Mouse (Mus musculus): ENCODE results near the gene Slc35a3. TPM values are rescaled to one million over a fixed set of nuclear protein-coding genes. Genes with fewer than 3 reads are reported as not detected.

The Slc35a3 gene
- polyA plus RNA-seq, 1 experiment from 2014 or later: 4.6 TPM

GRCm38 (mm10) chr3:116729483-116730174 lies 17.0 kb upstream of the Slc35a3 start:
- H3K27me3 ChIP-seq (replicated peaks; ENCODE audit: control insufficient read depth, insufficient read depth, low read length): no peaks in the 10 kb centered on the region
- WGBS: 53% methylated on average over 2 of the region's 2 CpGs
- H3K4me3 ChIP-seq (ENCODE audit: low read depth, low read length): no peak overlapping the region
- DNase-seq (ENCODE audit: low spot score): peak; percentile 36
- no peaks in the 10 kb centered on the region; the same call in 1 of the 2 replicates for H3K4me1 ChIP-seq (ENCODE audit: control insufficient read depth, insufficient read depth, low read length)
- H3K36me3 ChIP-seq (ENCODE audit: control insufficient read depth, insufficient read depth, low read length): no peaks in the 10 kb centered on the region
- ATAC-seq: peak; percentile 46; the same call in 1 of the 2 replicates
- H3K4me2 ChIP-seq (ENCODE audit: low read length): no peak overlapping the region
- no peak overlapping the region for H3K27ac ChIP-seq (ENCODE audit: low read depth, low read length)
- H3K9ac ChIP-seq (ENCODE audit: low read length): no peak overlapping the region
- H3K9me3 ChIP-seq (replicated peaks; ENCODE audit: control insufficient read depth, low read length): no peaks in the 10 kb centered on the region

GRCm38 (mm10) chr3:116726807-116727206 lies 14.2 kb upstream of the Slc35a3 start:
- no peaks in the 10 kb centered on the region for H3K27me3 ChIP-seq (replicated peaks; ENCODE audit: control insufficient read depth, insufficient read depth, low read length)
- 76% methylated on average over 9 of the region's 9 CpGs for WGBS
- no peak for DNase-seq (ENCODE audit: low spot score)
- no peaks in the 10 kb centered on the region; the same call in 1 of the 2 replicates for H3K4me1 ChIP-seq (ENCODE audit: control insufficient read depth, insufficient read depth, low read length)
- H3K4me2 ChIP-seq (ENCODE audit: low read length): no peak overlapping the region
- H3K4me3 ChIP-seq (ENCODE audit: low read depth, low read length): no peak overlapping the region
- H3K9ac ChIP-seq (ENCODE audit: low read length): no peak overlapping the region
- H3K27ac ChIP-seq (ENCODE audit: low read depth, low read length): no peak overlapping the region
- no peak for ATAC-seq
- no peaks in the 10 kb centered on the region for H3K9me3 ChIP-seq (replicated peaks; ENCODE audit: control insufficient read depth, low read length)
- H3K36me3 ChIP-seq (ENCODE audit: control insufficient read depth, insufficient read depth, low read length): no peaks in the 10 kb centered on the region

GRCm38 (mm10) chr3:116723496-116724481 lies 11.2 kb upstream of the Slc35a3 start:
- 42% methylated on average over 10 of the region's 10 CpGs for WGBS
- Histone ChIP-seq H3K9ac (ENCODE audit: low read length) (no peak overlapping the region), H3K4me3 (ENCODE audit: low read depth, low read length) (no peak overlapping the region), H3K36me3 (ENCODE audit: control insufficient read depth, insufficient read depth, low read length) (no peaks in the 10 kb centered on the region), H3K27ac (ENCODE audit: low read depth, low read length) (no peak overlapping the region), H3K27me3 (replicated peaks; ENCODE audit: control insufficient read depth, insufficient read depth, low read length) (no peaks in the 10 kb centered on the region), H3K4me1 (ENCODE audit: control insufficient read depth, insufficient read depth, low read length) (no peaks in the 10 kb centered on the region), H3K9me3 (replicated peaks; ENCODE audit: control insufficient read depth, low read length) (no peaks in the 10 kb centered on the region), H3K4me2 (ENCODE audit: low read length) (no peak overlapping the region)
- ATAC-seq (no peak), DNase-seq (ENCODE audit: low spot score) (no peak)

GRCm38 (mm10) chr3:116722980-116723379 lies 10.3 kb upstream of the Slc35a3 start:
- 84% methylated on average over 4 of the region's 4 CpGs for WGBS
- no peak overlapping the region for H3K4me2 ChIP-seq (ENCODE audit: low read length)
- H3K27me3 ChIP-seq (replicated peaks; ENCODE audit: control insufficient read depth, insufficient read depth, low read length): no peaks in the 10 kb centered on the region
- H3K9ac ChIP-seq (ENCODE audit: low read length): no peak overlapping the region
- H3K27ac ChIP-seq (ENCODE audit: low read depth, low read length): no peak overlapping the region
- no peak for DNase-seq (ENCODE audit: low spot score)
- no peak for ATAC-seq
- no peak overlapping the region for H3K4me3 ChIP-seq (ENCODE audit: low read depth, low read length)
- no peaks in the 10 kb centered on the region for H3K4me1 ChIP-seq (ENCODE audit: control insufficient read depth, insufficient read depth, low read length)
- no peaks in the 10 kb centered on the region for H3K9me3 ChIP-seq (replicated peaks; ENCODE audit: control insufficient read depth, low read length)
- H3K36me3 ChIP-seq (ENCODE audit: control insufficient read depth, insufficient read depth, low read length): no peaks in the 10 kb centered on the region

GRCm38 (mm10) chr3:116718951-116719350 lies 6.3 kb upstream of the Slc35a3 start:
- no peak overlapping the region for H3K27ac ChIP-seq (ENCODE audit: low read depth, low read length)
- DNase-seq (ENCODE audit: low spot score) (no peak), ATAC-seq (no peak)
- 66% methylated on average over 3 of the region's 3 CpGs for WGBS
- no peaks in the 10 kb centered on the region for H3K4me1 ChIP-seq (ENCODE audit: control insufficient read depth, insufficient read depth, low read length)
- H3K4me3 ChIP-seq (ENCODE audit: low read depth, low read length): no peak overlapping the region
- H3K36me3 ChIP-seq (ENCODE audit: control insufficient read depth, insufficient read depth, low read length): no peaks in the 10 kb centered on the region
- no peaks in the 10 kb centered on the region for H3K9me3 ChIP-seq (replicated peaks; ENCODE audit: control insufficient read depth, low read length)
- no peak overlapping the region for H3K9ac ChIP-seq (ENCODE audit: low read length)
- H3K4me2 ChIP-seq (ENCODE audit: low read length): no peak overlapping the region
- H3K27me3 ChIP-seq (replicated peaks; ENCODE audit: control insufficient read depth, insufficient read depth, low read length): no peaks in the 10 kb centered on the region

- no peak overlapping the region for H3K9ac ChIP-seq (ENCODE audit: low read length)
Observed at GRCm38 (mm10) chr3:116713031-116713430, 400 bp upstream of the Slc35a3 start.

DNA sequence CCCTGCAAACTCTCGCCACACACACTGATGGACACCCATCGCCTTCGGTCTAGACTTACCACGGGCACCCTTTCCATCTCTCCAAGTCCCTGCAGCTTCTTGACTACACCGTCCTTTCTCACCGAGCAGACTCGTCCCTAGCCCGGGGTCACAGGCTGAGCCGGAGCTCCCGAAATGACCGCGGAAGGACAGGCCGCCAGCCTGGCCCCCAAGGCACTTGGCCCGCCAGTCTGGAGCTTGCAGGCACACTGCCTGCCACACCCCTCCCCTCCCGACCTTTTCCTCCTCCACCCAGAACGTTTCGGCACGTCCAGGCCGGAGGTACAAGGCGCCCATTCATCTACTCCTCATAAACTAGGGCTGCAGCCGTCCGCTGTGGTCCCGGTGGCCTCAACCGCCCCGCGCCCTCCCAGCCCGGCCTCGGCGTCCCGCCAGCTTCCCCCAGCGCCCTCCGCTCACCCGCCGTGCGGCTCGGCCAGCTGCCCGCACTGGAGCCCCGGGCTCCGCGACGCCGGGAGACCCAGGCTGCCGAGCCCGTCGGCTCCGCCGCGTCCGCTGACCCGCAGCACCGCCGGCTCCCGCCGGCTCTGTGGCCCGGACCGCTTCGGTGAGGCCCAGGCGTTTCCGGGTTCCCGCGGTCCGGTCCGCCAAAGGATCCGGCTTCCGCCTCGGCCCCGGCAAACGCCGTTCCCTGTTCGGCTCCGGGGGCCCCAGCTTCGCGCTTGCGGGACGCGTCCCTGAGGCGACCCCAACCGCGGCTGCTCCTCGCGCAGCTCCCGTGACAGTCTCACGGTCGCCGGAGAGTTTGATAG lies 801 bp downstream of the Slc35a3 start:
- H3K9ac ChIP-seq (ENCODE audit: low read length): peak overlapping the region; percentile 94
- peak overlapping the region; percentile 92 for H3K4me3 ChIP-seq (ENCODE audit: low read depth, low read length)
- no peak overlapping the region; the same call in 1 of the 2 replicates for H3K27ac ChIP-seq (ENCODE audit: low read depth, low read length)
- under 1% methylated on average over 84 of the region's 85 CpGs for WGBS
- no peaks in the 10 kb centered on the region; the same call in 1 of the 2 replicates for H3K4me1 ChIP-seq (ENCODE audit: control insufficient read depth, insufficient read depth, low read length)
- peak; percentile 64 for DNase-seq (ENCODE audit: low spot score)
- H3K4me2 ChIP-seq (ENCODE audit: low read length): peak overlapping the region; percentile 75
- ATAC-seq: peak; percentile 95
- 0 out of 2 replicates have a peak, but pooled peaks cover 5% of the 10 kb centered on the region for H3K27me3 ChIP-seq (replicated peaks; ENCODE audit: control insufficient read depth, insufficient read depth, low read length)
- no peaks in the 10 kb centered on the region for H3K9me3 ChIP-seq (replicated peaks; ENCODE audit: control insufficient read depth, low read length)
- H3K36me3 ChIP-seq (ENCODE audit: control insufficient read depth, insufficient read depth, low read length): no peaks in the 10 kb centered on the region

More at GRCm38 (mm10) chr3:116713031-116713430, 400 bp upstream of the Slc35a3 start:
- H3K9me3 ChIP-seq (replicated peaks; ENCODE audit: control insufficient read depth, low read length): no peaks in the 10 kb centered on the region
- H3K4me3 ChIP-seq (ENCODE audit: low read depth, low read length): peak overlapping the region; percentile 92; the same call in 1 of the 2 replicates
- ATAC-seq: no peak
- no peaks in the 10 kb centered on the region for H3K36me3 ChIP-seq (ENCODE audit: control insufficient read depth, insufficient read depth, low read length)
- no peaks in the 10 kb centered on the region; the same call in 1 of the 2 replicates for H3K4me1 ChIP-seq (ENCODE audit: control insufficient read depth, insufficient read depth, low read length)
- H3K4me2 ChIP-seq (ENCODE audit: low read length): peak overlapping the region; percentile 75
- no peak overlapping the region for H3K27ac ChIP-seq (ENCODE audit: low read depth, low read length)
- WGBS: 41% methylated on average over 5 of the region's 5 CpGs
- no peak for DNase-seq (ENCODE audit: low spot score)
- H3K27me3 ChIP-seq (replicated peaks; ENCODE audit: control insufficient read depth, insufficient read depth, low read length): 0 out of 2 replicates have a peak, but pooled peaks cover 5% of the 10 kb centered on the region

- 58% methylated on average over 9 of the region's 9 CpGs for WGBS
- Histone ChIP-seq H3K36me3 (ENCODE audit: control insufficient read depth, insufficient read depth, low read length) (no peaks in the 10 kb centered on the region), H3K9ac (ENCODE audit: low read length) (no peak overlapping the region), H3K27ac (ENCODE audit: low read depth, low read length) (no peak overlapping the region), H3K4me2 (ENCODE audit: low read length) (peak overlapping the region; percentile 75), H3K27me3 (replicated peaks; ENCODE audit: control insufficient read depth, insufficient read depth, low read length) (0 out of 2 replicates have a peak, but pooled peaks cover 5% of the 10 kb centered on the region), H3K4me1 (ENCODE audit: control insufficient read depth, insufficient read depth, low read length) (no peaks in the 10 kb centered on the region; the same call in 1 of the 2 replicates), H3K9me3 (replicated peaks; ENCODE audit: control insufficient read depth, low read length) (no peaks in the 10 kb centered on the region), H3K4me3 (ENCODE audit: low read depth, low read length) (peak overlapping the region; percentile 92)
- ATAC-seq (no peak), DNase-seq (ENCODE audit: low spot score) (no peak)
Observed at GRCm38 (mm10) chr3:116710941-116711340, 1.7 kb downstream of the Slc35a3 start.

Measured in forebrain, embryonic 14.5 days (tissue).